Mouse (Mus musculus) right cerebral cortex, postnatal 10 days (tissue): ENCODE data around the gene Cnn3.

Experiments
- DNase-seq, 2 experiments: peaks; one replicate each; pipeline ENCODE4 v3.0.0; 2021; ENCODE audit warnings: low spot score in 2 of 2

The Cnn3 gene

DNA sequence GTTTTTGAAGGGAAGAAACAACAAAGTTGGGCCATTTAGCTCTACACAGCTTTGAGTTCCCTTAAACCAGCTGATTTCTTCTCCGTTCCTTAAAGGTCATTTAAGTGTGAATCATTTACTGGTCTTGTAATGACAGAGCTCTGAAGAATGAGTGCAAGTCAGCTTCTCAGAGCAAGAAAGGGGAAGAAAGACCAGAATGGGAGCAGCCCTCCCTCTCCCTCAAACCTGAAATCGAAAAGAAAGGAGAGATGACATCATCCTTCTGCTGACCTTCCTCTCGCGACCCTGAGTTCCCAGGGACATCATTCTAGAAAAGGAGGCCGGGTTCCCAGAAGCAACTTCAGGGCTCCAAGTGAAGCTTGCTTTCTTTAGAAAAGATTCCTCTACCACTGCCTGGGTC, 64.6 kb downstream of the Cnn3 start:
- DNase-seq = no peak

DNA sequence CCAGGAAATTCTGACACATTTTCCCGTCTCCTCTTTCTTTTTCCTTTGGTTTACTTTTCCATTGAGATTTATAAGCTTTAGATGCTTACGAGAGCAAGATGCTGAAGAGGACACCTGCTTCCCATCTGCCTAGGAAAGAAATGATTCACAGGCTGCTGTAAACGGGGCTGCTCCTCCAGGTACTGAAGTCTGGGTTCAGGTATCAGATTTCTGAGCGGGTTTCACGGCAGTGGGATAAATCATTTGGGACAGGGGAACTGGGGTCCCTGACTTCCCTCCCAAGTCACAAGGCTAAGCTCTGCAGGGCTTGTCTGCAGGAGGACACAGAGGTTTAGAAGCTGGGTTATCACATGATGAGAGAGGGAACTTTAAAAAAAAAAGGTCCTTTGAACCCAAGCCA, 65.7 kb downstream of the Cnn3 start:
- no peak for DNase-seq

DNA sequence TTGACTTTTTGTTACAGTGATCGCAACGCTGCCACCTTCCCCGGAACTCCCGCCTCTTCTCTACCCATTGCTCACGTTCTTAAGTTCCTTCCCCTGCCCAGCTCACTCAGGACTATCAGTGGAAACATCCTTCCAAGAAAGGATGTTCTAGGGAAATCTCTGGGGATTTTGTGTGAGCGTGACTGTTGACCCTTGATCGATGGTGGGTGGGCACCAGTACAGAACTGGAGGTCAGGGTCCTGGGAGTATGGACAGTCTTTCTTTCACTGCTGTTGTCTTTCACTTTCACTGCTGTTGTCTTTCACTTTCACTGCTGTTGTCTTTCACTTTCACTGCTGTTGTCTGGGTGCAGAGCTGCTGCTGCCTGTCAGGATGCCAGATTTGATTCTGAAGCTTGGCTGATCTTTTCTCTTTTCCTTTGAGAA, 67.7 kb downstream of the Cnn3 start:
- no peak for DNase-seq

DNA sequence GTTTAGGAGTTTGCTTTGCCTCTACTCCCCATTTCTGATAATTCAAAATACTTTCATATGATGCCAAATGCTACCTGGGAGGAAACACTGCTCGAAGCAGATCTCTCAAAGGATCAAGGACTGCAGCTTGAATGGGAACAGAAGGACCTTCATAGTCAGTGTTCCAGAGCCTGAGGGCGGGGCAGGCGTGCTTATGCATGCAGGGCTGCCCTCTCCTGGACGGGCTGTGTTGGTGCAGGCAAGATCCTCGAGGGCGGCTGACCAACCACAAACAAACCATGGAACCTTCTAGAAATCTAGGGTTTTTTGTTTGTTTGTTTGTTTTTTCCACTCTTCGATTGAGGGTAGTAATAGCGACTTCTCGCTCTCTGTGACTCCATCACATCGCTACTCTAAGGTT, 73.9 kb downstream of the Cnn3 start:
- peak; percentile 49 to 67 for DNase-seq

DNA sequence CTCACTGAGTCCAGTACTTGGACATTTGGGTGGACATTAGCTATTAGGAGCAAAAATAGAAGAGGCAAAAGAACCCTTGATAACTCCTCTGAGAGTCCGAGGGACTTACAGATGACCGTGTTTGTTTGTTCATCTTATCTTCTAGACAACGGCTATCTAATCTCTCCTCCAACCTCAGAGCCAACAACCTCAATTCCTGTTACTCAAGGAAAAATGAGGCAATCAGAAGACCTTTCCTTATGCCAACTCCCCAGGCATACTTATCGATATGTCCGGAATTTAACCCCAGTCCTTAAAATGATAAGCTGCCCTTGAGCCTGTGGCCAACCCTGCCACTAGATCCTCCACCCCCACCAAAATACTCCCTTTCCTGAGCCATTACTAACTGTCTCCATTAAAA, 74.4 kb downstream of the Cnn3 start:
- no peak for DNase-seq

DNA sequence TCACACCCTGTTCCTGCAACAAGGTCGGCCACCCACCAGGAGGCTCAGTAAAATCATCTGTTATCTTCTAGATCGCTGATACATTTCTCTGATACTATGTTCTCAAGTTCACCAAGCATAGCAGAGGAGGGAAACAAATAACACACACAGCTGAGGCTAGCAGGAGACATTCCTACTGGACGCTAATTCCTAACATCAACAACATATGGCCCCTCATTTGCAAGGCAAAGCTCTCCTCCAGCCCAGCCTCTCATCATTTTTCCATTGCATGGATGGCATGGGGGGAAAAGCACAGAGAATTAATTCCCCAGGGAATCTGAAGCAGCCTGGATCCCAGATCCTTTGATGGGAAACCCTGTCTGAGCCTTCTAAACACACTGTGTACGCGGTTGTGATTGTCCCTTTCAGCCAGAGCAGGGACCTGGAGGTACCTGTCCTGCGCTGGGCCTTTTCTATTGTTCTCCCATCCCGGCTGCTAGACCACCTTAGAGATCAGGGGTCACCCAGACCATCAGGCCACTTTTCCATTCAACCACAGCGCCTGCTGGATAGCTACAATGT, 78.7 kb downstream of the Cnn3 start:
- no peak for DNase-seq

DNA sequence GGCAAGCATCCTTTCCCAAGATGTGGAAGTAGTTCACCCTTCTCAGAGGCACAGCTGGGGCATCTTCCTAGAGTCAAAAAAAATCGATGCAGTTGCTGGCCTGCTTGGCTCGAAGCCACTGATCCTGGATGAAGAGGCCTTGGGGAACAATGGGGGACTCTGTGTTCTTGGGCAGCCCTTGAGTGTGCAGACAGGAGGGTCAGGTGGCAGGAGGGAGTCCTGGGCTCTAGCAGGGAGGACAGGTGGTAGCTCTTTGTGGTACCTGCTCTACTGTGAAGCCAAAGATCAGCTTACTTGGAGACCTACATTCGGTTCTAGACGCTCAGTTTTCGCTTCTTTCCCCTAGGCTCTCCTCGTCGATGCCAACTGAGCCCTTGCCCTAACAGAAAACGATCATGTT, 79.9 kb downstream of the Cnn3 start:
- no peak for DNase-seq

DNA sequence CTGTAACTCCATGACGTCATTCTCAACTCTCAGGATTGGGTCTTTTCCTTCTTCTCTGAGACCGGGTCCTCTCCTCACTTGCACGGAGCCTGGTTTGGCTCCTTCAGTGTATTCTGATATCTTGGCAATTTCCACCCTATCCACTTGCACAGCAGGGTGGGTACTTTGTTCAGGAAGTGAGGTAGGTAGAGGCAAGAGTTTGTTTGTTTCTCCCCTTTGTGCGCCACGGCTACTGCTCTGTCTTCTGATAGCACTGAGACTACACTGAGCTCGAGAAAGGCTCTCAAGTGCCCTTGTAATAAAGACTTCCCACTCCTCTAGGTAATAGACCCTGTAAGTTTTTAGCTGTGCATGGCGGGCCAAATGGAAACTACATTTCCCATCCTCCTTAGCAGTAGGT, 80.5 kb downstream of the Cnn3 start:
- DNase-seq = no peak

DNA sequence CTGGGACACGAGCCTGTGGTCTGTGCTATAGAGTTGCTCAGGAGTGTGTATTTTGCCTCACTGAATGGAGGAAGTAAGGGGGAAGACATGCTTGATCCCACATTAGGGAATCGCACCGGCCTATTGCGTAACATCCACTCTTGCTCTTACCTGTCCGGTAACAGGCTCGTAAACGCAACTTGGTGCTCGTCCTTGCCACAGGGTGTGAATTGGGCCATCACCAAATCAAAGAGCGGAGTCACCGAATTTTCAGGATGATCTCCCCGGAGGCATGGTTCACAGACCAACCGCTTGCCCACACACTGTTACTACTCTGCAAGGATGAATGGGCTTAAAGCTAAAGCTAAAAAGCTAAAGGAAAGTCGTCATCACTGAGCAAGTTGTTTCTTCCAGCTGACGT, 81.4 kb downstream of the Cnn3 start:
- DNase-seq = no peak
